24 mouse cellular contexts compared by ENCODE assay signal in genomic region chr12:111424547-111424946, GRCm38 (mm10). TPM values are rescaled to one million over a fixed set of nuclear protein-coding genes. Genes with fewer than 3 reads are reported as not detected.
DNase-seq lines count a peak whose midpoint lies in the region; ATAC-seq and TF ChIP-seq lines count a peak whose summit lies in the region.
"Had no signal": no experiment of that assay in that cellular context is flagged by ENCODE, and none has a peak within 500 bp of the region (broad histone marks: within the 10 kb centered on the region; RNA-seq: fewer than 3 reads in every experiment).

No protein-coding gene starts in this region.

- no peak for ATAC-seq in kidney, embryonic 16.5 days (ENCODE audit: low FRiP score, low TSS enrichment)
- no peak for ATAC-seq in granulocyte monocyte progenitor cell, adult 5-6 weeks (replicated peaks; ENCODE audit: poor library complexity, severe bottlenecking)
- ATAC-seq: CD4-positive, CD25-positive, alpha-beta regulatory T cell, adult 4 months; forebrain, embryonic 14.5 days had no signal

- no peak overlapping the region for H3K4me3 ChIP-seq in kidney, embryonic 16.5 days (ENCODE audit: low read length)
- no peak overlapping the region for H3K4me3 ChIP-seq in lung, adult 2 months (replicated peaks; ENCODE audit: extremely low read depth, low read depth, low read length)
- H3K4me3 ChIP-seq in small intestine, adult 2 months (ENCODE audit: low read depth, low read length): peak overlapping the region; percentile 58
- H3K4me3 ChIP-seq: gastrocnemius, adult 2 months; heart, adult 2 months had no signal

- WGBS in kidney, embryonic 16.5 days: 21% methylated on average over 9 of the region's 9 CpGs
- 43% methylated on average over 9 of the region's 9 CpGs for WGBS in lung, adult 2 months
- 31% methylated on average over 9 of the region's 9 CpGs for WGBS in small intestine, adult 2 months

- TF ChIP-seq POLR2A in lung, adult 2 months (IDR thresholded peaks at IDR 0.05; ENCODE audit: borderline replicate concordance, extremely low read depth, low read depth, low read length): no peak
- TF ChIP-seq POLR2A in small intestine, adult 2 months (IDR thresholded peaks at IDR 0.05; ENCODE audit: low read depth, low read length): no peak

- peaks cover 47% of the 10 kb centered on the region for H3K27me3 ChIP-seq in kidney, embryonic 16.5 days (ENCODE audit: insufficient read depth, low read length)
- no peaks in the 10 kb centered on the region for H3K27me3 ChIP-seq in small intestine, adult 2 months (ENCODE audit: control insufficient read depth, insufficient read depth, low read length)

- no peak overlapping the region for H3K9ac ChIP-seq in kidney, embryonic 16.5 days (replicated peaks; ENCODE audit: low read length)
- H3K9ac ChIP-seq: embryonic facial prominence, embryonic 12.5 days; embryonic facial prominence, embryonic 15.5 days; forebrain, postnatal 0 days; hindbrain, embryonic 15.5 days had no signal

- H3K4me1 ChIP-seq in kidney, embryonic 16.5 days (ENCODE audit: insufficient read depth, low read length): peaks cover 54% of the 10 kb centered on the region
- peaks cover 4% of the 10 kb centered on the region; the same call in 1 of the 2 replicates for H3K4me1 ChIP-seq in lung, adult 2 months (ENCODE audit: control insufficient read depth, insufficient read depth, low read length)
- peaks cover 31% of the 10 kb centered on the region for H3K4me1 ChIP-seq in small intestine, adult 2 months (ENCODE audit: control insufficient read depth, insufficient read depth, insufficient read length, low read length)

- peak; percentile 41 for DNase-seq in kidney, postnatal 10 days
- DNase-seq in lung, postnatal 14 days: peak; percentile 28
- DNase-seq in lung, adult 2 months: no peak

- no peak for TF ChIP-seq CTCF in lung, adult 2 months (IDR thresholded peaks at IDR 0.05; ENCODE audit: insufficient read depth, low read length)
- TF ChIP-seq CTCF in small intestine, adult 2 months (IDR thresholded peaks at IDR 0.05; ENCODE audit: extremely low read depth, insufficient read length, insufficient replicate concordance, low read depth, low read length): no peak

- no peaks in the 10 kb centered on the region for H3K36me3 ChIP-seq in kidney, embryonic 16.5 days (ENCODE audit: insufficient read depth, low read length)
- H3K36me3 ChIP-seq in small intestine, adult 2 months (ENCODE audit: control insufficient read depth, insufficient read depth, low read length): peaks cover 42% of the 10 kb centered on the region
- H3K36me3 ChIP-seq: embryonic facial prominence, embryonic 12.5 days; embryonic facial prominence, embryonic 15.5 days; heart, embryonic 10.5 days; hindbrain, embryonic 12.5 days; hindbrain, embryonic 15.5 days had no signal

- H3K9me3 ChIP-seq in kidney, embryonic 16.5 days (ENCODE audit: low read length): no peaks in the 10 kb centered on the region
- H3K9me3 ChIP-seq: embryonic facial prominence, embryonic 12.5 days; embryonic facial prominence, embryonic 15.5 days; heart, embryonic 10.5 days; hindbrain, embryonic 12.5 days; hindbrain, embryonic 15.5 days had no signal

- no peak overlapping the region for H3K4me2 ChIP-seq in kidney, embryonic 16.5 days (replicated peaks; ENCODE audit: low read depth, low read length)

- H3K27ac ChIP-seq in kidney, embryonic 16.5 days (ENCODE audit: low read length): no peak overlapping the region
- H3K27ac ChIP-seq in small intestine, adult 2 months (ENCODE audit: insufficient read depth, low read depth, low read length): no peak overlapping the region
- H3K27ac ChIP-seq: embryonic facial prominence, embryonic 12.5 days; embryonic facial prominence, embryonic 15.5 days; gastrocnemius, adult 2 months; heart, adult 2 months; hindbrain, embryonic 12.5 days; hindbrain, embryonic 15.5 days had no signal

RNA-seq across cellular contexts. Expression of gene Exoc3l4, which starts 7.7 kb away (rescaled TPM):
- 19.4 and 19.9 TPM in 2 replicates for polyA plus RNA-seq in kidney, embryonic 16.5 days (2015; fragmentation: Nextera tagmentation; extraction: Ambion mirVana)
- 34.9 and 46.7 TPM in 2 replicates for polyA plus RNA-seq in lung, adult 2 months (2012; rRNA removed)
- polyA plus RNA-seq in small intestine, adult 2 months (2012; rRNA removed): 356 and 552 TPM in 2 replicates
- total RNA-seq in granulocyte monocyte progenitor cell, adult 5-6 weeks (2014; fragmentation: Nextera tagmentation): not detected in 2 replicates
- total RNA-seq in granulocyte monocyte progenitor cell, adult 5-6 weeks (2017): 0.26 TPM in 1 of 2 replicates, not detected in the other
- polyA plus RNA-seq: CD4-positive, CD25-positive, alpha-beta regulatory T cell, adult 4 months had no signal

RNA-seq across cellular contexts. Expression of gene Tnfaip2, which starts 17.7 kb away (rescaled TPM):
- 21.7 and 24.3 TPM in 2 replicates for polyA plus RNA-seq in kidney, embryonic 16.5 days (2015; fragmentation: Nextera tagmentation; extraction: Ambion mirVana)
- 31.7 and 43.6 TPM in 2 replicates for polyA plus RNA-seq in lung, adult 2 months (2012; rRNA removed)
- 10.2 and 16.4 TPM in 2 replicates for polyA plus RNA-seq in small intestine, adult 2 months (2012; rRNA removed)
- total RNA-seq in granulocyte monocyte progenitor cell, adult 5-6 weeks (2014; fragmentation: Nextera tagmentation): 28.6 and 30.4 TPM in 2 replicates
- total RNA-seq in granulocyte monocyte progenitor cell, adult 5-6 weeks (2017): 27.4 and 56.1 TPM in 2 replicates
- polyA plus RNA-seq: CD4-positive, CD25-positive, alpha-beta regulatory T cell, adult 4 months had no signal

RNA-seq across cellular contexts. Expression of gene Lbhd2, which starts 17.9 kb away (rescaled TPM):
- polyA plus RNA-seq in kidney, embryonic 16.5 days (2015; fragmentation: Nextera tagmentation; extraction: Ambion mirVana): 4.6 and 5.5 TPM in 2 replicates
- polyA plus RNA-seq in lung, adult 2 months (2012; rRNA removed): not detected in 2 replicates
- not detected in 2 replicates for polyA plus RNA-seq in small intestine, adult 2 months (2012; rRNA removed)
- total RNA-seq in granulocyte monocyte progenitor cell, adult 5-6 weeks (2014; fragmentation: Nextera tagmentation): not detected in 2 replicates
- not detected in 2 replicates for total RNA-seq in granulocyte monocyte progenitor cell, adult 5-6 weeks (2017)
- total RNA-seq: common myeloid progenitor, adult 5-6 weeks; gastrocnemius, adult 2 months; gastrocnemius, postnatal 14 days; heart, adult 2 months; heart, postnatal 25 days; hematopoietic stem cell, adult 5-6 weeks; MEL had no signal
- polyA plus RNA-seq: C2C12; CD4-positive, CD25-positive, alpha-beta regulatory T cell, adult 4 months; forebrain, embryonic 11.5 days; heart, adult 2 months; heart, postnatal 0 days had no signal

RNA-seq across cellular contexts. Expression of gene Cdc42bpb, which starts 47.0 kb away (rescaled TPM):
- polyA plus RNA-seq in kidney, embryonic 16.5 days (2015; fragmentation: Nextera tagmentation; extraction: Ambion mirVana): 40.6 and 45.2 TPM in 2 replicates
- polyA plus RNA-seq in lung, adult 2 months (2012; rRNA removed): 305 and 359 TPM in 2 replicates
- polyA plus RNA-seq in small intestine, adult 2 months (2012; rRNA removed): 190 and 472 TPM in 2 replicates
- total RNA-seq in granulocyte monocyte progenitor cell, adult 5-6 weeks (2014; fragmentation: Nextera tagmentation): 5.6 and 8.1 TPM in 2 replicates
- total RNA-seq in granulocyte monocyte progenitor cell, adult 5-6 weeks (2017): 4.8 and 8.6 TPM in 2 replicates
- total RNA-seq: MEL had no signal
